Mouse (Mus musculus): ENCODE results near the gene Osr1.

DNA sequence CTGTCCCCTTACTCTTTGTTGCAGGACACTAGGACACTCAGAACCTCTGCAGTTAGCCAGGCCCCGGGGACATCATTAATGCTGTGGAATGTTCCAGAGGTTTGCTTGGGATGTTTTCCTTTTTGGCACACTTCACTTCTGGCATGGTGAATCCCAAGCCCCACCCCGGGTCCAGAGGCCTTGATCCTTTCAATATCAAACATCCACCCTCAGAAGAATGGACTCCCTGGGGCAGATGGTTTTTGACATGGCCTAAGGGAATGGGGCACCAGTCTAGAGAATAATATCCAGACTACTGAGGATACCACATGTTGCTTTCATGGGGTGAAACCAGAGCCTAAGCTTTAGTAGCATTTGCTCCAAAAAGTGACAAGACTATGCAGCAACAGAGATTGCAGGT, 13.5 kb downstream of the Osr1 start:
- TF ChIP-seq CTCF (IDR thresholded peaks at IDR 0.05; ENCODE audit: control insufficient read depth, insufficient read depth, insufficient read length) (no peak), MYOD1 (IDR thresholded peaks at IDR 0.05; ENCODE audit: control insufficient read depth, insufficient read length, low read depth) (no peak), USF1 (IDR thresholded peaks at IDR 0.05; ENCODE audit: low read depth) (no peak), CEBPB (IDR thresholded peaks at IDR 0.05; ENCODE audit: low read depth) (no peak), MAX (IDR thresholded peaks at IDR 0.05) (no peak), MYOG (IDR thresholded peaks at IDR 0.05; ENCODE audit: control insufficient read depth, extremely low read depth, insufficient read length) (no peak)
